Mouse (Mus musculus): ENCODE results near the gene Cchcr1. TPM values are rescaled to one million over a fixed set of nuclear protein-coding genes. Genes with fewer than 3 reads are reported as not detected.
"Not testable (repeated sequence)": the region's sequence is repeated elsewhere in the genome, so short reads cannot be mapped to it uniquely, and the experiment has no call there.

Cchcr1 gene
- polyA plus RNA-seq, 1 experiment from 2014 or later = 24.0 TPM

GRCm38 (mm10) chr17:35502226-35502625 is 14.7 kb upstream of the Cchcr1 start:
- no peak overlapping the region for H3K4me3 ChIP-seq (ENCODE audit: low read length)
- H3K9ac ChIP-seq (ENCODE audit: low read length) = no peak overlapping the region
- no peak overlapping the region for H3K27ac ChIP-seq (ENCODE audit: low read length)
- H3K36me3 ChIP-seq (ENCODE audit: control insufficient read depth, insufficient read depth, low read length) = no peaks in the 10 kb centered on the region
- H3K9me3 ChIP-seq (ENCODE audit: control insufficient read depth, low read length) = no peaks in the 10 kb centered on the region
- no peaks in the 10 kb centered on the region for H3K4me1 ChIP-seq (replicated peaks; ENCODE audit: control insufficient read depth, insufficient read depth, low read length)
- H3K27me3 ChIP-seq (ENCODE audit: control insufficient read depth, insufficient read depth, low read depth, low read length) = peaks cover 3% of the 10 kb centered on the region; the same call in 1 of the 2 replicates
- H3K4me2 ChIP-seq (ENCODE audit: low read depth, low read length) = no peak overlapping the region
- ATAC-seq (ENCODE audit: low read depth) = no peak
- 10% methylated on average over 6 of the region's 6 CpGs for WGBS

- ATAC-seq (ENCODE audit: low read depth) = no peak
- no peaks in the 10 kb centered on the region for H3K4me1 ChIP-seq (replicated peaks; ENCODE audit: control insufficient read depth, insufficient read depth, low read length)
- whole genome bisulfite sequencing = 51% methylated on average over 5 of the region's 5 CpGs
These were observed 14.1 kb upstream of the Cchcr1 start for GRCm38 (mm10) chr17:35502762-35503161.

GRCm38 (mm10) chr17:35503849-35504248 is 13.1 kb upstream of the Cchcr1 start:
- no peak overlapping the region for H3K27ac ChIP-seq (ENCODE audit: low read length)
- H3K9me3 ChIP-seq (ENCODE audit: control insufficient read depth, low read length) = no peaks in the 10 kb centered on the region
- no peak for ATAC-seq (ENCODE audit: low read depth)
- H3K4me1 ChIP-seq (replicated peaks; ENCODE audit: control insufficient read depth, insufficient read depth, low read length) = no peaks in the 10 kb centered on the region
- WGBS = 33% methylated on average over 5 of the region's 5 CpGs
- H3K4me3 ChIP-seq (ENCODE audit: low read length) = no peak overlapping the region
- no peak overlapping the region for H3K9ac ChIP-seq (ENCODE audit: low read length)
- H3K4me2 ChIP-seq (ENCODE audit: low read depth, low read length) = no peak overlapping the region
- H3K27me3 ChIP-seq (ENCODE audit: control insufficient read depth, insufficient read depth, low read depth, low read length) = peaks cover 3% of the 10 kb centered on the region; the same call in 1 of the 2 replicates
- H3K36me3 ChIP-seq (ENCODE audit: control insufficient read depth, insufficient read depth, low read length) = no peaks in the 10 kb centered on the region

More at GRCm38 (mm10) chr17:35502762-35503161, 14.1 kb upstream of the Cchcr1 start:
- Histone ChIP-seq H3K27me3 (ENCODE audit: control insufficient read depth, insufficient read depth, low read depth, low read length) (peaks cover 3% of the 10 kb centered on the region; the same call in 1 of the 2 replicates), H3K4me3 (ENCODE audit: low read length) (no peak overlapping the region), H3K36me3 (ENCODE audit: control insufficient read depth, insufficient read depth, low read length) (no peaks in the 10 kb centered on the region), H3K27ac (ENCODE audit: low read length) (no peak overlapping the region), H3K9me3 (ENCODE audit: control insufficient read depth, low read length) (no peaks in the 10 kb centered on the region), H3K9ac (ENCODE audit: low read length) (no peak overlapping the region), H3K4me2 (ENCODE audit: low read depth, low read length) (no peak overlapping the region)

- Histone ChIP-seq H3K4me2 (ENCODE audit: low read depth, low read length) (no peak overlapping the region), H3K4me3 (ENCODE audit: low read length) (no peak overlapping the region), H3K27ac (ENCODE audit: low read length) (no peak overlapping the region), H3K27me3 (ENCODE audit: control insufficient read depth, insufficient read depth, low read depth, low read length) (peaks cover 3% of the 10 kb centered on the region; the same call in 1 of the 2 replicates), H3K4me1 (replicated peaks; ENCODE audit: control insufficient read depth, insufficient read depth, low read length) (no peaks in the 10 kb centered on the region), H3K9me3 (ENCODE audit: control insufficient read depth, low read length) (no peaks in the 10 kb centered on the region), H3K36me3 (ENCODE audit: control insufficient read depth, insufficient read depth, low read length) (no peaks in the 10 kb centered on the region), H3K9ac (ENCODE audit: low read length) (no peak overlapping the region)
- no peak for ATAC-seq (ENCODE audit: low read depth)
- 32% methylated on average over 8 of the region's 8 CpGs for WGBS
These were observed 12.0 kb upstream of the Cchcr1 start for GRCm38 (mm10) chr17:35504628-35505481.

GRCm38 (mm10) chr17:35505776-35506175 is 11.1 kb upstream of the Cchcr1 start, which contains the start of gene Pou5f1:
Pou5f1 (plus strand) TSS chr17:35506018.
- Histone ChIP-seq H3K9ac (ENCODE audit: low read length) (no peak within 1 kb of the TSS), H3K36me3 (ENCODE audit: control insufficient read depth, insufficient read depth, low read length) (no peaks in the 10 kb centered on the region), H3K4me2 (ENCODE audit: low read depth, low read length) (no peak within 1 kb of the TSS), H3K4me1 (replicated peaks; ENCODE audit: control insufficient read depth, insufficient read depth, low read length) (no peaks in the 10 kb centered on the region), H3K4me3 (ENCODE audit: low read length) (no peak within 1 kb of the TSS), H3K9me3 (ENCODE audit: control insufficient read depth, low read length) (no peaks in the 10 kb centered on the region), H3K27me3 (ENCODE audit: control insufficient read depth, insufficient read depth, low read depth, low read length) (peaks cover 3% of the 10 kb centered on the region; the same call in 1 of the 2 replicates), H3K27ac (ENCODE audit: low read length) (no peak within 1 kb of the TSS)
- ATAC-seq (ENCODE audit: low read depth) = no peak
- WGBS = 48% methylated on average over 13 of the region's 13 CpGs

- Histone ChIP-seq H3K4me3 (ENCODE audit: low read length) (no peak overlapping the region), H3K27ac (ENCODE audit: low read length) (no peak overlapping the region), H3K27me3 (ENCODE audit: control insufficient read depth, insufficient read depth, low read depth, low read length) (peaks cover 3% of the 10 kb centered on the region; the same call in 1 of the 2 replicates), H3K36me3 (ENCODE audit: control insufficient read depth, insufficient read depth, low read length) (no peaks in the 10 kb centered on the region), H3K4me2 (ENCODE audit: low read depth, low read length) (no peak overlapping the region), H3K4me1 (replicated peaks; ENCODE audit: control insufficient read depth, insufficient read depth, low read length) (no peaks in the 10 kb centered on the region), H3K9ac (ENCODE audit: low read length) (no peak overlapping the region), H3K9me3 (ENCODE audit: control insufficient read depth, low read length) (no peaks in the 10 kb centered on the region)
- 15% methylated on average over 10 of the region's 10 CpGs for WGBS
- ATAC-seq (ENCODE audit: low read depth) = no peak
These were observed 10.0 kb upstream of the Cchcr1 start for GRCm38 (mm10) chr17:35506881-35507280.

GRCm38 (mm10) chr17:35507556-35508260 is 9.2 kb upstream of the Cchcr1 start:
- ATAC-seq (ENCODE audit: low read depth) = no peak
- Histone ChIP-seq H3K9ac (ENCODE audit: low read length) (no peak overlapping the region), H3K4me2 (ENCODE audit: low read depth, low read length) (no peak overlapping the region), H3K36me3 (ENCODE audit: control insufficient read depth, insufficient read depth, low read length) (peaks cover 4% of the 10 kb centered on the region), H3K4me3 (ENCODE audit: low read length) (no peak overlapping the region), H3K27ac (ENCODE audit: low read length) (no peak overlapping the region), H3K9me3 (ENCODE audit: control insufficient read depth, low read length) (no peaks in the 10 kb centered on the region), H3K4me1 (replicated peaks; ENCODE audit: control insufficient read depth, insufficient read depth, low read length) (no peaks in the 10 kb centered on the region), H3K27me3 (ENCODE audit: control insufficient read depth, insufficient read depth, low read depth, low read length) (peaks cover 3% of the 10 kb centered on the region; the same call in 1 of the 2 replicates)
- 34% methylated on average over 13 of the region's 13 CpGs for WGBS

- not testable (repeated sequence) for H3K9ac ChIP-seq (ENCODE audit: low read length); H3K4me1 ChIP-seq (replicated peaks; ENCODE audit: control insufficient read depth, insufficient read depth, low read length); H3K27me3 ChIP-seq (ENCODE audit: control insufficient read depth, insufficient read depth, low read depth, low read length); H3K36me3 ChIP-seq (ENCODE audit: control insufficient read depth, insufficient read depth, low read length); ATAC-seq (ENCODE audit: low read depth); H3K4me2 ChIP-seq (ENCODE audit: low read depth, low read length); H3K9me3 ChIP-seq (ENCODE audit: control insufficient read depth, low read length); H3K4me3 ChIP-seq (ENCODE audit: low read length); H3K27ac ChIP-seq (ENCODE audit: low read length)
- 41% methylated on average over 4 of the region's 5 CpGs for WGBS
These were observed 8.6 kb upstream of the Cchcr1 start for GRCm38 (mm10) chr17:35508279-35508678.

- peak; percentile 73; the same call in 1 of the 2 replicates for ATAC-seq (ENCODE audit: low read depth)
- Histone ChIP-seq H3K27me3 (ENCODE audit: control insufficient read depth, insufficient read depth, low read depth, low read length) (peaks cover 3% of the 10 kb centered on the region; the same call in 1 of the 2 replicates), H3K4me3 (ENCODE audit: low read length) (no peak overlapping the region), H3K9me3 (ENCODE audit: control insufficient read depth, low read length) (no peaks in the 10 kb centered on the region), H3K27ac (ENCODE audit: low read length) (no peak overlapping the region), H3K4me1 (replicated peaks; ENCODE audit: control insufficient read depth, insufficient read depth, low read length) (peaks cover 1% of the 10 kb centered on the region), H3K36me3 (ENCODE audit: control insufficient read depth, insufficient read depth, low read length) (peaks cover 4% of the 10 kb centered on the region), H3K4me2 (ENCODE audit: low read depth, low read length) (no peak overlapping the region), H3K9ac (ENCODE audit: low read length) (no peak overlapping the region; the same call in 1 of the 2 replicates)
- WGBS = 8% methylated on average over 8 of the region's 8 CpGs
These were observed 7.6 kb upstream of the Cchcr1 start for GRCm38 (mm10) chr17:35509284-35509683.
